Mouse (Mus musculus) cerebellum, postnatal 10 days (tissue): ENCODE measurements at regions not wholly inside any gene's neighbourhood (a gene's known extent, or its start where the extent isn't known, plus 50 kb on each side); places are given as distances from the start of the nearest gene placed in this dataset.
A peak's percentile ranks its signal among the peaks of the same experiment; 100 is the strongest.
"Not testable (repeated sequence)": the region's sequence is repeated elsewhere in the genome, so short reads cannot be mapped to it uniquely, and the experiment has no call there.

Experiments used
- DNase-seq, 2 experiments: peaks; one replicate each; pipeline ENCODE4 v3.0.0; 2021; ENCODE audit warnings: mixed read lengths in 2 of 2

DNA sequence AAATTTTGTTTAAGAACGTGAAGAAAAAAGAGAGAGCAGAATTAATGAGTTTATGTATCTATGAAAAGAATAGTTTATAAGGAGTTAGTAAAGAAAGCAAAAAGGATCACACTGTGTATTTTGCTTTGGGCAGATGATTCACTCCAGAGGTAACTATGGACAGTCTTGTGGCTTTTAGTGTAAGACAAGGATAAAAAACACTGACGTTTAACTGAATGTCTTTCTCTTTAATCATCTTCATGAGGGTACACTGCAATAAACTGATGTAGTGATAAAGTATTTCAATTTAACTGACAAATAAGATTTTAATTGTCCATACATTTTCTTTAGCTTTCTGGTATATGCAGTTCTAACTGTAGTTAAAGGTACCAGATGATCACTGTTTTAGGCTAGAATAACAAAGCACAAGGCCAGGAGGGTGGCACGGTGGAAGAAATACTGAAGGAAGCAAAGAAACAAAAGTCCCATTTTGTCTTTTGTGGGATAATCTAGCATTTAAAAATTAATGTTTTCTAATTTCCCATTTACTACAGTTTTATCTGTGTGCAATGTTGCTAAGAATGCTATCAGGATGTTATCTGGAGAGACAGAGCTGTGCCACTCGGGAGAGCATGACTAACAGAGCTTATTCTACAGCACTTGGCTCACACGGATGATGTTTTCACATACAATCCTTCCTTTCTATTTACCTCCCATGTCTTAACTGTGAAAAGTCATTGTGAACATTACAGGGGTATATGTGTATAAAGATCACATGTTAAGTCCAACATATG lies 232.4 kb upstream of the Tusc1 start:
- DNase-seq: no peak

DNA sequence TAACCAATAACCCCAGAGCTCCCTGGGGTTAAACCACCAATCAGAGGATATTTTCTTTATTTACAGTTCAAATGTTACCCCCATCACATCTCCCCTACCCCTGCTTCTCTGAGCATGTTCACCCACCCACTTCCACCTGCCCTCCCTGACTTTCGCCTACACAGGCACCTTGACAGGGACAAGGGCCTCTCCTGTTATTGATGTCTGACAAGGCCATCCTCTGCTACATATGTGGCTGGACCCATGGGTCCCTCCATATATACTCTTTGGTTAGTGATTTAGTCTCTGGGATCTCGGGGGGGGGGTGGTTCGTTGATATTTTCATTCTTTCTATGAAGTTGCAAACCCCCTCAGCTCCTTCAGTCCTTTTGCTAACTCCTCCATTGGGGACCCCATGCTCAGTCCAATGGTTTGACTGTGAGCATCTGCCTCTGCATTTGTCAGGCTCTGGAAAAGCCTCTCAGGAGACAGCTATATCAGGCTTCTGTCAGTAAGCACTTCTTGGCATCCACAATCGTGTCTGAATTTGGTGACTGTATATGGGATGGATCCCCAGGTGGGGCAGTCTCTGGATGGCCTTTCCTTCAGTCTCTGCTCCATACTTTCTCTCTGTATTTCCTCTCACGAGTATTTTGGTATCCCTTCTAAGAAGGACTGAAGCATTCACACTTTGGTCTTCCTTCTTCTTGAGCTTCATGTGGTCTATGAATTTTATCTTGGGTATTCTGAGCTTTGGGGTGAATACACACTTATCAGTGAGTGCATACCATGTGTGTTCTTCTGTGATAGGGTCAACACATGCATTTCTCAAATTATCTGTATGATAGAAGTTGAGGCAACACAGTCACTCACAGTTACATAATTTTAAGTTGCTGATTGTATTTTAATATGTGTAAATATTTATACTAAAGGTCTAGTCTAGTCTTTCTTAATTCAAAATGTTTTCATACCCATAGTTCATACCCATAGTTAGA lies 220.8 kb upstream of the Tusc1 start:
- DNase-seq: no peak

DNA sequence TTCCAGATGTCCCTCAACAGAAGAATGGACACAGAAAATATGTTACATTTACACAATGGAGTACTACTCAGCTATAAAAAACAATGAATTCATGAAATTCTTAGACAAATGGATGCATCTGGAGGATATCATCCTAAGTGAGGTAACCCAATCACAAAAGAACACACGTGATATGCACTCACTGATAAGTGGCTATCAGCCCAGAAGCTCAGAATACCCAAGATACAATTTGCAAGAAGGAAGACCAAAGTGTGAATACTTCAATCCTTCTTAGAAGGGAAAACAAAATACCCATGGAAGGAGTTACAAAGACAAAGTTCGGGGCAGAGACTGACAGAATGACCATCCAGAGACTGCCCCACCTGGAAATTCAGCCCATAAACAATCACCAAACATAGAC lies 219.9 kb upstream of the Tusc1 start:
- not testable (repeated sequence) for DNase-seq

DNA sequence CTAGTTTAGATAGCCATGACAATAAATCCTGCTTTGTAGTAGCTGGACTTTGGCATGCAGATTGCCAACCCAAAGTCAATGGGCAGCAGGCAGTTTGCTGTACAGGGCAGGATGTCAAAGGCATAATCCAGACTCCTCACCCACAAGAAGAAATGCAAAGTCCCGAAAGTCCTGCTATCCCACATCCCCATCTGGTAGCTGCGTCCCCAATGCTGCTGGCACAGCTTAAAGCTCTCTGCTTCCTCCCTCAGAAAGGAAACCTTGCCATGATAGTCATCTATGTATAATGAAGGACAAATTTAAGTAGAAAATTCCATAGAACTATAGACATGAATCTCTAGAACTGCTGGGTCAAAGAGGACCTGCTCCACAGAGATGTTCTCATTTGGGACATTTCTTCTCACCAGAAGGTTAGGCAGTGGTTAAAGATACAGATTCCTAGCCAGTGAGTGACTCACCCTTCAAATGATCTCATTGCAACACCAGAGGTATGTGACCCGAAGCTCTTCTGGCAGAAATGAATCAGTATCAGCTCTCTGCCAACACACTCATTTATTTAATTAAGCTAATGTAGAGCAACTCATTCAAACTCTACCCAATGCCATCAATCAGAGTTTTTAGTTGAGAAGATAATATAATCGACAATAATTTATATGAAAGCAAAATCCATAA lies 217.3 kb upstream of the Tusc1 start:
- peak; percentile 6 to 8 for DNase-seq

DNA sequence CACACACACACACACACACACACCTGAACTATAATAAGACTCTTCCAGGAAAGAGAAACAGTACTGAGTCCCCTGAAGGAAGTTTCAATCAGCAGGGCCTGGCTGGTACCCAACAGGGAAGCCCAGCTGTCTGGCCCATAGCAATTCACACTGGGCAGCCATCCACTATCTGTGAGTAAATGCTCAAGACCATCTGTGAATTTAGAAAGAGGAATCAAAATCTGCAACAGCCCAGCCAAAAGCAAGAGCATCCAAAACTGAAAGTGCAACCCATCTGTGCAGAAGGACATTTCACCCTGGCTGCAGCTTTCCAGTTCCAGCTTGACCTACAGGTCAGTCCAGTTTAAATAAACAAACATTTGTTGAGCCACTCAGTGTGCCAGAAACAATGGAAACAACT lies 215.8 kb upstream of the Tusc1 start:
- peak; percentile 97 for DNase-seq

DNA sequence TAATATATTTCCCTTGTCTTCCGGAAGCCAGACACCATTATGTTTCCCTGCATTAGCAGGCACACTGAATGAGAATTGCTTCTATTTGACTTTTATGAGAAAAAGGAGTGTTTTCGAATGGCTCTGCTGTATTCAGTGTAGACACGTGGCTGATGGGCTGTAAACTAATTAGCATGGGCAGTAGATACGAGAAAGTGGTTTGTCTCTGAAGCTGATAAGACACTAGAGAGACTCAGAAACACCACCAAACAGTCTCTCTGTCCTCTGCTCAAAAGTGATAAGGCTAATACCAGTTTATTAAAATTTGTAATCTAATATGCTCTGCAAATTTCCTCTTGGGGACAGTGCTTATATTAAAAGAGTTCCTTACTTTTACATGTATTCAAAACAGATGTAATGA lies 205.3 kb upstream of the Tusc1 start:
- no peak for DNase-seq

DNA sequence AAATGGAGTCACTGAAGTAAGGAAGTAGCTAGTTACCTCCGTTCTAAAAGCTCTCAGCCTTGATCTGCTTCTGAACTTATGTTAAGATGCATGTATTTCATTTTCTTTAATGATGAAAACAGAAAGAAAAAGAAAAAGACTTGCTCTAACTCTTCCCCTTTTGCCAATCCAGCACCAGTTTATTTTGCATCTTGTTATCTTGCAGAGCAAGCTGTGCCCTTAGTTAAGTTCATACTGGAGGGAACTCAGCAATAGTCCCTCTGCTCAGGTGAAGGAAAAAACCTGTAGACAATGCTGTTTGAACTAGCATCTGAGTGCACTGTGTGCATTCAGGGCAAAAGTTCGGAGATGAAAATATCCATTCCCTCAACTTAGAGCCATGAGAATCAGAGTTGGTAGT lies 192.1 kb upstream of the Tusc1 start:
- DNase-seq: no peak

DNA sequence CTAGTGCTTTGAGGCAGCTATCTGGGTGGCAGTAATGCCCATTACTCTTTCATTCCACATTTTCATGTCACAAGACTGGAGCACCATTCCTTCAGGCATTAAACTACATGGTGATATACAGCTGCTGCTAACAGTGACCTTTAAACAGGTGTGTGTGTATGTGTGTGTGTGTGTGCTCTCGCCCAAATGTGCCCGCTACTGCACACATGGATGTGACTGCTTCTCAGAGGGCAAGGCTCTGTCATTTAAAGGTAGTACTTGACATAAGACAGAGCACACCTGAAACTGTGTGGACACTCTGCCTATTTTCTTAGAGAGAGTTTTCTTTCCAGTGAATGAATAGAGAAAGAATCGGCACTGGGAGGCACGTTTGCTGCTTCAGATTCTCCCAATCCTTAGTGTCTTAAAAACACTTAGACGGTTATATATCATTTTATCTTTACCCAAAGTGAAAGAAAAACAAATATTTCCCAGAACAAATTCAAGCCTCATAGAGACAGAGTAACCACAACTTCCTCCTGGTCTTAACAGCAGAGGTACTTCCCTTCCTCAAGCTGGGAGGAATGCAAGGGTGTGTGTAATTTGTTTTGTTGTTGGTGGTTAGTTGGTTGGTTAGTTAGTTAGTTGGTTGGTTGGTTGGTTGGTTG lies 185.3 kb upstream of the Tusc1 start:
- no peak for DNase-seq

DNA sequence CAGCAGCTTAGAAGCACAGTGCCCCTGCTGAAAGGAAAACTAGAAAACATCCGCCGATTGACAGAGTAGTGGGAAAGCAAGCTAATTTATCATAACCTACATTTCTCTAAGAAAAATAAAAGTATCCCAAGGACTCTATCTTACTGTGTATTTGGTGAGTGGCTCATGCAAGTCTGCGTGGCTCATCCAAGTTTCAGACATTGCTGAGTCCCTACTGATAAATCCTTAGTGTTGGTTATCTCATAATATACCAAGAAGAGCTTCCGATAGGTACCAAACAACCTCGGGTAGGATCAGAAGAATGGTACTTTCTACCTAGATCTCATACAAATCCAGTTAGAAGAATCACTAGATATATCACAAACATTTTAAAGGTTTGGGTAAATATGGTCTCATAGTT lies 183.6 kb upstream of the Tusc1 start:
- DNase-seq: no peak

DNA sequence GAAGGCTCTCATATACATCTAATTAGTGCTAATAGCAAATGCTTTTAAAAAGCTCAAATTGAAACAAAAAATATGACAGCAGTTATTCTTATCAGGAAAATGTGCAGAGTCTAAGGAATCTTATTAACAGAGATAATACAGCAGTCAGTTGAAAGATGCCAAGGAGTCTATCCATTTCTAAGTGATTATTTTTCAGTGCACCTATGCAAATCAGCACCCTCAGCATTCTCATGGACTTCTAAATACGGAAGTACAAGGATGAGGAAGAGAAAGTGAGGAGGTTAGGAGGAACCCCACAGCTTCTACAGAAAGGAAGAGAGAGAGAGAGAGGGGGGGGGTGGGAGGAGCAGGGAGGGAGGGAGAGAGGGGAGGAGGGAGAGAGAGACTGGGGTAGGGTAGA lies 175.5 kb upstream of the Tusc1 start:
- no peak for DNase-seq

DNA sequence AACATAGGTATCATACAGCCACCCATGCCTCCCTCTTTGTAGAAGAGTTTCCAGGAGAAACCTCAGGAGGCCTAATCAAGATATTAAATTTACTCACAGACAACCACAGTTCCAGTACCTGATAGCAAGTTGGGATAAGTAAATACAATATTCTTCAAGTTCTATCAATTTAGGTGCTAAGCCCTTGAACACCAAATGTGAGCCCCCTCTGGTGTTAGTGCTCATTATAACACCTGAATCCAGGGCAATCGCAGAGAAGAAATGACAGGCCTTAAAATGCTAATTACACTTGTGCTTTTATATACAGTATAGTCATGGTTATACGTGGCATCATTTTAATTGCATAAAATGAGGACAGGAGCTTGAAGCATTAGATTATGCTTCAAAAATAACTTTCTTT lies 161.6 kb upstream of the Tusc1 start:
- DNase-seq: peak; percentile 1 to 8

DNA sequence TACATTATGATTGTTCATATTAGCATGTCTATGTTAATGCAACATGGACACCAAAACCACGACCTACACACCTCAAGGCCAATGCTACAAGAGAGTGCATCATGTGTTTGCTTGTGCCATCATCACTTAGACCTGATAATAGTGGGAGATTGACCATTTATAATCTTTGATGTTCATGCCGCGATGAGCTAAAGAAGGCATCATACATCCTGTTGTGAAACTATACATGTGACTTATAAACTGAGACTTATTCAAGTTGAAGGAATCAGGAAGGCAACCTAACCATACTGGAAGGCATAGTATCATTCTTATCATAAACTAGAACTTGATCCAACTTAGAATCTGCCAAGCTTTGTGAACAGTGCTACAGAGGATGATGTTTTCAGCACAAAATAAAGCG lies 159.0 kb upstream of the Tusc1 start:
- no peak for DNase-seq

DNA sequence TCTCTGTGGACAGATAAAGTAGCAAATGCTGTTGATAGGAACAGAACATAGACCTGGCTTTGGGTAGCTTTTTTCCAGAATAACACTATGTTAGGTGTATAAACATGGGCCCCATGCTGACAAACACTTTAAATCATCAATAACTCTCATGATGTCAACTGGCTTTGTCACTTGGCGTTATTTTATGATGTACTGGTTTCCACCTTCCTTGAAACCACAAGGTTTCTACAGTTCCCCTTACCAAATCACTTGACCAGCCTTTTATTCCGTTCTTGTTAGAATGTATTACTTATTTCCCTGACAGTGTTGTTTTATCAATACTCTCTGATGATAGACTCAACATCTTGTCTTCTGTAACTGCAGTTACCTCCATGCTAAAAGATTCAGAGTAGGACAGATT lies 158.6 kb upstream of the Tusc1 start:
- no peak for DNase-seq

DNA sequence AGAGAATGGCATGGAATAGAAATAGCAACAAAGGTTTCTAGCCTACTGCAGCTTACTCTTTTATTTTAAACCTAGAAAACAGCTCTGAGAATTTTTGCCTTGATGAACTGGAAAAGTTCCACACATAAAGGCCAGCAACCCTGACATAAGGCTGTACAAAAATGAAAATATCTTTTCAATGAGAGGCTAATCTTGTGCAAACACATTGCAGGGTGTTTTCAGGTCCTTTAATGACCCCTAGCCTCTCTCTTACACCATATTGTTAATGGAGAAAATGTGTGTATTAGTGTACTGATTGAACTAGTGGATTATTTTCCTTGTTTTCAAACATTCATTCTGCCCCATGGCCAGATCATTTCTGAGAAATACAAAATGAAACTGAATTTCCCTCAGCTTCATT lies 158.0 kb upstream of the Tusc1 start:
- DNase-seq: no peak

DNA sequence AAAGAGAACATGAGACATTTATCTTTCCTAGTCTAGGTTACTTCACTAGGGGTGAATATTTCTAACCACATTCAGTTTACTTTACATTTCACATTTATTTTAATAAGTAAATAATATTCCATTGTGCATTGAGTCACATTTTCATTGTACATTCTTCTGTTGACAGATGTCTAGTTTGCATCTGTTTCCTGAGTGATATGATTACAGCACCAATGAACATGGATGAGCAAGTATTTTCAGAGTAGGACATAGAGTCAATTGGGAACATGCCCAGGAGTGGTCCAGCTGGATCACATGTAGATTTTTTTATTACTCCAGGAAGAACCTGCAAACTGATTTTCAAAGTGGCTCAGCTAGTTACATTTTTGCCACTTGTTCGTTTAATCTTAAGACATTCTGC lies 153.3 kb upstream of the Tusc1 start:
- no peak for DNase-seq

DNA sequence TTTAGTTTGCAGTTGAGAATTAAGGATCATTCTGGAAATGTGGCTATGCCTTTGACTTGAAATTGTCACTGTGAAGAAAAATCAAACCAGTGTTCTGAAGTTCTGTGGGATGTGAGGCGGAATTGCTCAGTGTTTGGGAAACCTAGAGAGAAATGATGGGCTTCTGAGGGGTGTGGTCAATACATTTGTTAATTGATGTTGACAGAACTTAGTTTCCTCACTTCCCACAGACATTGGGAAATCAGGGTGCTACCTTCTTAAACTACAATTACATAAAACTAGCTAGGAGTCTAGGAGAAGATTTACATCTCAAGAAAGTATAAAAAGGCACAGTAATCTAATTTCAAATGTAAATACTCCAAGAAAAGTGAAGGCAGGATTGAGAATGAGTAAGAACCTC lies 151.1 kb upstream of the Tusc1 start:
- no peak for DNase-seq

DNA sequence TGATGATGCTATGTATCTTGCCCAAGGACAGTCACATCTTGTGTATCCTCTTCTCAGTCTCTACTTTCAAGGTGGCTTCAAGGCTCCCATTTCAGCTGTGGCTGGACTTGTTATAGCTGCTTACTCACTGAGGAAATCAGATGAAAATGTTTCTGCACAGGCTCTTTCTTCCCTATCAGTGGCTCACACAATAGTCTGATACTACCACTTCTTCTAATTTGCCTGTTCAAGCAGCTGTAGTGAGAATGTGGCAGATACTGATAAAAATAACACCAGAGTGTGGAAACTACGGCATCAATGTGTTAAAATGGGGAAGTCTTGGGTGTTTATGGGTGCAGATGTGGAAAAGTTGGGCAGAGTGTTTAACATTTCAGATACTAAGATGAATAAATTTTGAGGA lies 145.9 kb upstream of the Tusc1 start:
- no peak for DNase-seq

DNA sequence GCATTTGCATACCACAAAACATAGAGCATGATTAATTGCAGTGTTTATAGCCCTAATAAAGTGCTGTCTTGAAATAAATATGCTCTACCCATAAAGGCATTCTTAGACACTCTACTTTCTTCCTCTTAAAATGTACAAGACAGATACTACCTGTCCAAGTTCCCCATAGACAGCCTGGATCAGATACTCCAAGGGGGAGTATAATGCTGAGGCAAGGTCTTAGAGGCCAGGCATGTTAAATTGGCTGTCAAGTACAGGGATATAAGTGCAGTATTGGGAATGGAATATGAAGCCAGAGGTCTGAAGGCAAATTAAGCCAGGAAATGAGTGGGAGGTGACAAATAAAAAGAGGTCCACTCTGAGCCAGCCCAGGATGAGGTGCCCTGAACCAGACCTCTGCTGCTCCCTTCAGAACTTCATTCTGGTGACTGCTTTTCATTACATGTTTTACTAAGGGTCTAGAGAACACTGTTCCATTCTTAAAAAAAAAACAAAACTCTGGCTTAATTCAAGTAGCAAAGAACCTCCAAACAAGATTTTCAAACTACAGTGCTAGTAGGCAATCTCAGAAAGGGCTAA lies 142.0 kb upstream of the Tusc1 start:
- DNase-seq: no peak

DNA sequence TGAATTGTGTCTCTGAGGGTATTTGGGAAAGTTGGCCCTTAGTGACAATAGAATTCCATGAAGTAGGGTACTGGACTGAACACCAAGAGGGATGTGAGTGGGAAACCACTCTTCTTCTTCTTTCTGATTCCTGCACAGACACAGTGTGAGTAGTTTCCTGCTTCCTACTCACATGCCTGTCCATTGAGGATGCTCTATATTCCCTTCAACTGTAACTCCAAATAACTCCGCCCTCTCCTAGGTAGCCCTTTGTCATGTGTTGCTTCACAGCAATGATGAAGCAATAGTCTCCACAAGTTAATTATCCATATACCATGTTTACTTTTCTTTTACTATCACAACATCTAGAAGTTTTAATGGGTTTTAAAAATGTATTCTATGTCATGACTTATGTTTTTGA lies 132.7 kb upstream of the Tusc1 start:
- DNase-seq: no peak

DNA sequence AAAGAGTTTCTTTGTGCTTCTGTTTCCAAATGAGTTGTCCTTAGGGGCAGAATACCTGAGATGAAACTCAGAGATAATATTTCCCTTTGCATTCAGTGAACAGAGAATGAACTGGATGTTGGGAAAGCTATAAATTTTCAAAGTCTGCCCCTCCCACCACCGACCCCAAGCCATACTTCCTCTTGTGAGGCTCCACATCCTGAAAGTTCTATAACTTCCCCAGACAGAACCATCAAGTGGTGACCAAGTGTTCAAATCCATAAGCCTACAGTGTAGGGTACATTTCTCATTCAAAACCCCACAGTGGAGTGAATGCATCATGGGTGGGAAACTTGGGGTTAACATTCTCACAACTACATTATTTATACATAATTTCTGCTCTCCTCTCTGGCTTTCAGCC lies 132.1 kb upstream of the Tusc1 start:
- no peak for DNase-seq

DNA sequence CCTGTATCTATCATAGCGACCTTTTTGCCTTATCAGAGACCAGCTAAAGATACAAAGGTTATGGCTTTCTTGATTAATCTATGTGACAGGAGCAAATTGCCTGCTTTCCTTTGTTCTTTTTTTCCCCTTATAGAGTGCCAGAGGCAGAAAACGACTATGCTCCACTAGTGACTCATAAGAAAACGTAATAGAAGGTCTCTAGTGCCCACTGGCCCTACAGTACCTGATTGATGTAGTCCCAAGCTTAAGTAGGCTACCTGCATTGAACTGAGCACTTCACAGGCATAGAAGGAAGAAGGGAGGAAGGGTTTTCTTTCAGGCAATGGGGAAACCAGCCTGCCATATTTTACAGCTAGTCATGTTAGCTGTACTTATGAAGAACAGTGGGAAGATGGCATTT lies 116.0 kb upstream of the Tusc1 start:
- DNase-seq: no peak

DNA sequence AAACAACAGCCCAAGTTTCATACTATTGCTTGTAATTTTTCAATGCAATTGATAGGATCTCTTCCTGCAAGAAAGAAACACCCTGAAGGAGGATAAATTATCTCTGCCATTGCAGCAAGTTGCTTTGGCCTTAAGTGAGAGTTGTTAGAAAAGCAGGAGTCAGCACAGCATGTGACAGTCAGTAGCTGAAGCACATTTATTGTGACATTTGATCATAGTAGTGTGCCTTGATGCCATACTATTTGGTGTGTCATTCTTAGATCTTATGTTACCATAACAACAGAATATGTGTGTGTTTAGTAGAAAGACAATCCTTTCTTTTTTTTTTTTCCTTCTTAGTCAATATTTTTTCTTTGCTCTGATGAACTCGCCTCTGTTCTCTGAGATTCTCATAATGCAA lies 115.5 kb upstream of the Tusc1 start:
- no peak for DNase-seq

DNA sequence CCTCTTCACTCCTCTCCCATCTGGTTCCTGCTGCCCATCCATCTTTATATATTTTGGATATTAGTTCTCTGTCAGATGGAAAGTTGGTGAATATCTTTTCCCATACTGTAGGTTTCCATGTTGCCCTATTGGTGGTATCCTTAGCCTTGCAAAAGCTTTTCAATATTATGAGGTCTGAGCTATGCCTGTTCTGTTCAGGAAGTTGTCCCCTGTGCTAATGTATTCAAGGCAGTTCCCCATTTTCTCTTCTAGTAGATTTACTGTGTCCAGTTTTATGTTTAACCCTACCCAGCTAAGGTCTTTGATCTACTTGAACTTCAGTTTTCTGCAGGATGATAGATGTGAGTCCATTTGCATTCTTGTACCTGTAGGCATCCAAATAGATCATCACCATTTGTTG lies 109.4 kb upstream of the Tusc1 start:
- no peak for DNase-seq
